In the genomic region with DNA sequence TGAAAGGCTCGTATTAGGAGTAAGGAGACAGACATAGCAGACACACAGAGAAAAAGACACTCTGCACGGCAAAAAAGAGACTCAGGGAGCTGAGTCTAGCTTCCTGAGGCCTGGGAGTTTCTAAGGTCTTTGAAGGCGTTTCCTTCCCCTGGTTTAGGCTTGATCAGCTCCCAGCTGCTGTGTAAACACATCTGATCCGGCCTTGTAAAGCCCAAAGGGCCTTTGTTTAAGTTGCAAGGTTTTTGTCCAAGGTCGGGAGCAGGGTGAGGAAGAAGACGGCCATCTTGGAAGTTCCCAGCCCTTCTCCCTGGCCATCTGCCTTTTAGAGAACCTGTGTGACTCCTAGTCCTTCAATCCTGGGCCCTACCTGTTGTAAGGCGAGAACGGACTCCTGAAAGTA, we compare ENCODE assay signal across 10 mouse cellular contexts. TPM values are rescaled to one million over a fixed set of nuclear protein-coding genes. Genes with fewer than 3 reads are reported as not detected.
DNase-seq lines count a peak whose midpoint lies in the region; ATAC-seq and TF ChIP-seq lines count a peak whose summit lies in the region.
"Had no signal": no experiment of that assay in that cellular context is flagged by ENCODE, and none has a peak within 500 bp of the region (broad histone marks: within the 10 kb centered on the region; RNA-seq: fewer than 3 reads in every experiment).

No protein-coding gene starts in this region.

- H3K9me3 ChIP-seq in hindbrain, embryonic 10.5 days = peaks cover 5% of the 10 kb centered on the region
- no peaks in the 10 kb centered on the region for H3K9me3 ChIP-seq in hindbrain, embryonic 16.5 days (ENCODE audit: control insufficient read depth, low read length)
- peaks cover 3% of the 10 kb centered on the region; the same call in 1 of the 2 replicates for H3K9me3 ChIP-seq in hindbrain, embryonic 12.5 days (replicated peaks)
- H3K9me3 ChIP-seq in lung, postnatal 0 days (ENCODE audit: low read length) = no peaks in the 10 kb centered on the region

- no peak for TF ChIP-seq CTCF in brain, embryonic 14.5 days (IDR thresholded peaks at IDR 0.05; ENCODE audit: borderline replicate concordance, extremely low read depth, insufficient read depth, insufficient read length)
- no peak for TF ChIP-seq CTCF in lung, postnatal 0 days (IDR thresholded peaks at IDR 0.05)

- WGBS in hindbrain, embryonic 10.5 days = 53% methylated on average over 8 of the region's 8 CpGs
- WGBS in hindbrain, embryonic 16.5 days = 60% methylated on average over 8 of the region's 8 CpGs
- WGBS in hindbrain, embryonic 12.5 days = 56% methylated on average over 8 of the region's 8 CpGs
- 24% methylated on average over 8 of the region's 8 CpGs for WGBS in lung, postnatal 0 days

- no peak for ATAC-seq in hindbrain, embryonic 16.5 days
- no peak for ATAC-seq in hindbrain, embryonic 12.5 days (ENCODE audit: low FRiP score)
- peak; percentile 58 for ATAC-seq in lung, postnatal 0 days

- H3K36me3 ChIP-seq in hindbrain, embryonic 10.5 days = no peaks in the 10 kb centered on the region
- H3K36me3 ChIP-seq in hindbrain, embryonic 16.5 days (ENCODE audit: control insufficient read depth, insufficient read depth, low read length) = no peaks in the 10 kb centered on the region
- no peaks in the 10 kb centered on the region for H3K36me3 ChIP-seq in hindbrain, embryonic 12.5 days
- H3K36me3 ChIP-seq in lung, postnatal 0 days (ENCODE audit: insufficient read depth, low read length) = no peaks in the 10 kb centered on the region

- no peak for TF ChIP-seq POLR2A in brain, embryonic 14.5 days (IDR thresholded peaks at IDR 0.05; ENCODE audit: borderline replicate concordance, extremely low read depth, insufficient read depth, insufficient read length, poor library complexity, severe bottlenecking)

- H3K4me3 ChIP-seq in hindbrain, embryonic 10.5 days = no peak overlapping the region
- H3K4me3 ChIP-seq in hindbrain, embryonic 16.5 days (ENCODE audit: low read length) = no peak overlapping the region
- H3K4me3 ChIP-seq in hindbrain, embryonic 12.5 days = no peak overlapping the region
- H3K4me3 ChIP-seq in lung, postnatal 0 days (ENCODE audit: low read depth, low read length) = no peak overlapping the region

- DNase-seq in hindbrain, embryonic 10.5 days (ENCODE audit: low spot score) = peak; percentile 15
- DNase-seq in brain, embryonic 14.5 days (ENCODE audit: low read depth) = peak; percentile 21
- DNase-seq in lung, postnatal 0 days (ENCODE audit: low spot score) = peak; percentile 61
- no peak for DNase-seq in cerebellum, adult 18-20 months
- no peak for DNase-seq in adrenal gland, adult 8-10 months
- DNase-seq in urinary bladder, adult 18-20 months (ENCODE audit: low spot score in 2 of 2) = no peak
- DNase-seq: cerebellum, adult 9-10 months had no signal

- no peak overlapping the region for H3K9ac ChIP-seq in hindbrain, embryonic 16.5 days (ENCODE audit: low read depth, low read length)
- no peak overlapping the region for H3K9ac ChIP-seq in hindbrain, embryonic 12.5 days
- H3K9ac ChIP-seq in lung, postnatal 0 days (replicated peaks; ENCODE audit: low read depth) = 0 out of 2 replicates have a peak overlapping the region, but pooled peaks have one; percentile 8

- no peaks in the 10 kb centered on the region for H3K27me3 ChIP-seq in hindbrain, embryonic 10.5 days (ENCODE audit: insufficient read depth, poor library complexity, severe bottlenecking)
- H3K27me3 ChIP-seq in hindbrain, embryonic 16.5 days (replicated peaks; ENCODE audit: control insufficient read depth, insufficient read depth, low read length) = no peaks in the 10 kb centered on the region
- no peaks in the 10 kb centered on the region for H3K27me3 ChIP-seq in hindbrain, embryonic 12.5 days
- H3K27me3 ChIP-seq in lung, postnatal 0 days (replicated peaks; ENCODE audit: insufficient read depth, low read length) = no peaks in the 10 kb centered on the region
- H3K27me3 ChIP-seq: CH12.LX had no signal

- TF ChIP-seq EP300 in lung, postnatal 0 days (IDR thresholded peaks at IDR 0.05) = peak; percentile 25; the same call in 1 of the 2 replicates

- H3K27ac ChIP-seq in hindbrain, embryonic 10.5 days = peak overlapping the region; percentile 83
- H3K27ac ChIP-seq in hindbrain, embryonic 16.5 days (ENCODE audit: low read depth, low read length) = no peak overlapping the region
- H3K27ac ChIP-seq in hindbrain, embryonic 12.5 days = peak overlapping the region; percentile 24; the same call in 1 of the 2 replicates
- H3K27ac ChIP-seq in lung, postnatal 0 days (ENCODE audit: low read length) = peak overlapping the region; percentile 85

- H3K4me1 ChIP-seq in hindbrain, embryonic 10.5 days (replicated peaks) = peaks cover 34% of the 10 kb centered on the region
- H3K4me1 ChIP-seq in hindbrain, embryonic 16.5 days (ENCODE audit: control insufficient read depth, insufficient read depth, low read depth, low read length) = no peaks in the 10 kb centered on the region
- peaks cover 9% of the 10 kb centered on the region; the same call in 1 of the 2 replicates for H3K4me1 ChIP-seq in hindbrain, embryonic 12.5 days
- peaks cover 18% of the 10 kb centered on the region for H3K4me1 ChIP-seq in lung, postnatal 0 days (ENCODE audit: insufficient read depth, low read depth, low read length)

- no peak overlapping the region for H3K4me2 ChIP-seq in hindbrain, embryonic 16.5 days (ENCODE audit: low read length)
- H3K4me2 ChIP-seq in hindbrain, embryonic 12.5 days (replicated peaks) = no peak overlapping the region
- no peak overlapping the region for H3K4me2 ChIP-seq in lung, postnatal 0 days (replicated peaks; ENCODE audit: low read depth, low read length)

RNA-seq across cellular contexts. Expression of a gene that starts 25.2 kb away (rescaled TPM):
- polyA plus RNA-seq in hindbrain, embryonic 10.5 days (2016; fragmentation: Nextera tagmentation; extraction: Ambion mirVana) = 10.9 and 11.0 TPM in 2 replicates
- polyA plus RNA-seq in hindbrain, embryonic 16.5 days (2015; fragmentation: Nextera tagmentation; extraction: Ambion mirVana) = 7.3 and 7.9 TPM in 2 replicates
- polyA plus RNA-seq in brain, embryonic 14.5 days (2012; rRNA removed) = 7.7 and 12.9 TPM in 2 replicates
- 12.6 and 15.5 TPM in 2 replicates for polyA plus RNA-seq in hindbrain, embryonic 12.5 days (2016; fragmentation: Nextera tagmentation; extraction: Ambion mirVana)
- polyA plus RNA-seq in lung, postnatal 0 days (2015; fragmentation: Nextera tagmentation; extraction: Ambion mirVana) = 8.0 and 8.4 TPM in 2 replicates
- total RNA-seq in adrenal gland, adult 8-10 months (2022) = 10 to 100 TPM; 39.5 to 50.2 (median 47.2) TPM

RNA-seq across cellular contexts. Expression of a gene that starts 58.7 kb away (rescaled TPM):
- 28.8 and 34.4 TPM in 2 replicates for polyA plus RNA-seq in hindbrain, embryonic 10.5 days (2016; fragmentation: Nextera tagmentation; extraction: Ambion mirVana)
- polyA plus RNA-seq in hindbrain, embryonic 16.5 days (2015; fragmentation: Nextera tagmentation; extraction: Ambion mirVana) = 55.0 and 60.6 TPM in 2 replicates
- polyA plus RNA-seq in brain, embryonic 14.5 days (2012; rRNA removed) = 40.2 and 46.1 TPM in 2 replicates
- polyA plus RNA-seq in hindbrain, embryonic 12.5 days (2016; fragmentation: Nextera tagmentation; extraction: Ambion mirVana) = 40.2 and 41.6 TPM in 2 replicates
- 16.7 and 21.5 TPM in 2 replicates for polyA plus RNA-seq in lung, postnatal 0 days (2015; fragmentation: Nextera tagmentation; extraction: Ambion mirVana)
- total RNA-seq in adrenal gland, adult 8-10 months (2022) = 10 to 100 TPM; 17.9 to 79.8 (median 27.3) TPM

RNA-seq across cellular contexts. Expression of a gene that starts 59.6 kb away (rescaled TPM):
- 6.0 and 6.4 TPM in 2 replicates for polyA plus RNA-seq in hindbrain, embryonic 10.5 days (2016; fragmentation: Nextera tagmentation; extraction: Ambion mirVana)
- 5.1 and 5.2 TPM in 2 replicates for polyA plus RNA-seq in hindbrain, embryonic 16.5 days (2015; fragmentation: Nextera tagmentation; extraction: Ambion mirVana)
- 4.8 and 5.1 TPM in 2 replicates for polyA plus RNA-seq in brain, embryonic 14.5 days (2012; rRNA removed)
- 5.9 and 6.2 TPM in 2 replicates for polyA plus RNA-seq in hindbrain, embryonic 12.5 days (2016; fragmentation: Nextera tagmentation; extraction: Ambion mirVana)
- 4.1 and 4.6 TPM in 2 replicates for polyA plus RNA-seq in lung, postnatal 0 days (2015; fragmentation: Nextera tagmentation; extraction: Ambion mirVana)
- 1 to 10 TPM; 4.2 to 5.5 (median 5.0) TPM for total RNA-seq in adrenal gland, adult 8-10 months (2022)

Comparison
In these comparisons a context has a peak if more than half of its experiments do, and no peak if none do; other contexts are left out.
1. DNase-seq: peak in hindbrain, embryonic 10.5 days (single experiment), brain, embryonic 14.5 days (single experiment) and lung, postnatal 0 days (single experiment); none in cerebellum, adult 18-20 months (0 of 2), adrenal gland, adult 8-10 months (single experiment) and urinary bladder, adult 18-20 months (0 of 2).